Mouse (Mus musculus): ENCODE results near the gene Rufy1.
"Not testable (repeated sequence)": the region's sequence is repeated elsewhere in the genome, so short reads cannot be mapped to it uniquely, and the experiment has no call there.

Gene Rufy1

DNA sequence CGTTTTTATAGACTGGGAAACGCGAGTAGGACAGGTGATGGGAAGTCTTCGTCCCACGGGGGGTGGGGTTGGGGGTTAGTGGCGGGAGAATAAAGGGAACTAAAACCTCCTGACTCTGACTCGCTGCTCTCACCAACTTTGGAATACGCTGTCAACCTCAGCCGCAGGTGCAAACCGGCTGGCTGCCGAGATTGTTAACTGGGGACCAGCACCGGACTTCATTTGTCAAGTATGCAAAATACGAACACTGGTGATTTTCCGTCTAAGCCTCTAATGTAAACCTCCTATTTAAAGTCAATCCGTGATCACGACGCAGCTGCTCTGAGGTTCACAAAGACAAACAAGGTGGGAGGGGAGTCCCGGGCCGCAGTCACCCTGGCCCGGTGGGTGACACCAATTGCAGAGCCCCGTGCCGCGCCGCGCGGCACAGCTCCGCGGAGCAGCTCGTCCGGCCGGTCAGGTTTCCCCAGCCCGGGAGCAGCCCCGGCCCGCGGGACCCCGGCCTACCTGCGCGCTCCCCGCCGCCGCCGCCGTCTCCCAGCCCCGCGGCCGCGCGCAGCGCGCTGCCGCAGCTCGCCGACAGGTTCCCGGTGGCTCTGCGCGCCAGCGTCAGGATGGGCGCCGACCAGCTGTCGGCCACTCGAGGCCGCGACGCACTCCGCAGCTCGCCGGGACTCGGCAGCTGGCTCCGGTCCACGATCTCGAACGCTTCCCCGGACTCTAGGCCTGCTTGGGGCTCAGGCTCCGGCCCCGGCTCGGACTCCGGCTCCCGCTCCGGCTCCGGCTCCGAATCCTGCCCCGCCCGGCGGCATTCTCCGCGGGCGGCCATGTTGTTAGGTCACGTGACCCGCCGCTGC is at the start of gene Rufy1:
Rufy1 (minus strand) TSS at position 849 of the 857 bp plus-strand sequence.
- DNase-seq (ENCODE audit: low spot score) = peak; percentile 74

- no peak for DNase-seq (ENCODE audit: low spot score)
Observed at GRCm38 (mm10) chr11:50478072-50478471, 47.1 kb upstream of the Rufy1 start.

GRCm38 (mm10) chr11:50477486-50478070 is 46.7 kb upstream of the Rufy1 start:
- no peak for DNase-seq (ENCODE audit: low spot score)

DNA sequence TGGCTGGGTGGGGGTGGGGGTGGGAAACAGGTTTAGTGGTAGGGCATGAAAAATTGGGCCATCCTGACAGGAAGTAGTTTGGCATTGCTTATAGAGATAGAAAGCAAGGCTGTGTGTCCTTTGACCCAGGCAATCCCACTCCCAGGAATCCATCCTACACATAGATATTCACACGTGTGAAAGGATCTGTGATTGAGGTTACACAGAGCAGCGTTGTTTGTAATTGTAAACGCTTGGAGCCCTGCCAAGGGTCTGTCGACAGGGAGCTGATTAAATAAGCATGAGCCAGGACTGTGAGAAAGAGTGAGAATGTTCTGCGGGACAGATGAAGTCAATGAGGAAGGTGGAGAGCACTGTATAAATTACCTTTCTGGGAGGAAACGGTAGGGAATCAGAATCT is 46.0 kb upstream of the Rufy1 start:
- DNase-seq (ENCODE audit: low spot score) = peak; percentile 7

DNA sequence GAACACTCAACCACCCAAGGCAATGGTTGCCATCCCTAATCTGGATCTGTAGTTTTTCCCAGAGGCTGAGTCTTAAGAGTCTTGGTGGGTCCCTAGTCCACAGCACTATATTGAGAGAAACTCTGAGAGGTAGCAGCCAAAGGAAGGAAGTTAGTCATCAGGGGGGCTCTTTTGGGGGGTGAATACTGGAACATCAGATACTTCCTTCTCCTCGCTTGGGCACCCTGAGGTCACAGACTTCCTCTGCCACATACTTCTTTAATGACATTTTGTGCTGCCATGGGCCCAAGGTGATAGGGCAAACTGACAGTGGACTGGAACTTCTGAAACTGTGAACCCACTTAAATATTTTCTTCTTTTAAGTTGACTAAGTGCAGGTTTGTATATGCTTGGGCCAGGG is 43.0 kb upstream of the Rufy1 start:
- no peak for DNase-seq (ENCODE audit: low spot score)

DNA sequence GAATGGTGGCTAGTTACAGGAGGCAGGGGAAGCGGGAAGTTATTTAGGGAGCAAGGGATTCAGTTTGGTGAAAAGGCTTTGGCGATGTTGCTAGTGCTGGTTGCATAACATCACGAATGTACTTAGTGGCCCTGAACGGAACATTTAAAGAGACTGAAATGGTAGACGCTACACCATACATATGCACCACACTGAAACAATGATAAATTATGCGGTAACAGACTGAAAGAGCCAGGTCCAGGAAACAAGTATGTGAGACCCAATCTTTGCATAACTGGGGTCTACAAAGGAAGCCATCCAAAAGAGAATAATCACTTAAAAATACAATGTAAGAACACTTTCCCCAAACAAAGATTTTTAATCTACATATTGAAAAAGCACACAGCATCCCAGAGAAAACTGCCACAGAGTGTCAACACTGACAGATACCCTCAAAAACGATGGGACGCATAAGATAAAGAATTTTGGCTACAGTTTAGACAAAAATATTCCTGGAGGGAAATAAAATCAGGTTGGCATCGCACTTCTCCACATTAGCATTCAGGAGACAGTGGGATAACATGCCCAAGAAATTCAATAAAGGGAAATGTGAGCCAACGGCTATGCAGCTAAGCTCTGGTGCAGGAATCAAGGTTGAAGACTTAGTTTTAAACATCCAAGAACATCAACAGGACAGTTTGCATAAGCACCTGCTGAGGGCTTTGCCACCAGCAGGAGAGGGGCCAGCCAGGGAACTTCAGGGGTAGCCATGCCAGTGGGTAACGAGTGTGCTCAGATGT is 41.4 kb upstream of the Rufy1 start:
- DNase-seq (ENCODE audit: low spot score) = no peak

- no peak for DNase-seq (ENCODE audit: low spot score)
Observed at GRCm38 (mm10) chr11:50461481-50461880, 30.6 kb upstream of the Rufy1 start.

GRCm38 (mm10) chr11:50459250-50459649 is 28.3 kb upstream of the Rufy1 start:
- DNase-seq (ENCODE audit: low spot score) = peak; percentile 67

DNA sequence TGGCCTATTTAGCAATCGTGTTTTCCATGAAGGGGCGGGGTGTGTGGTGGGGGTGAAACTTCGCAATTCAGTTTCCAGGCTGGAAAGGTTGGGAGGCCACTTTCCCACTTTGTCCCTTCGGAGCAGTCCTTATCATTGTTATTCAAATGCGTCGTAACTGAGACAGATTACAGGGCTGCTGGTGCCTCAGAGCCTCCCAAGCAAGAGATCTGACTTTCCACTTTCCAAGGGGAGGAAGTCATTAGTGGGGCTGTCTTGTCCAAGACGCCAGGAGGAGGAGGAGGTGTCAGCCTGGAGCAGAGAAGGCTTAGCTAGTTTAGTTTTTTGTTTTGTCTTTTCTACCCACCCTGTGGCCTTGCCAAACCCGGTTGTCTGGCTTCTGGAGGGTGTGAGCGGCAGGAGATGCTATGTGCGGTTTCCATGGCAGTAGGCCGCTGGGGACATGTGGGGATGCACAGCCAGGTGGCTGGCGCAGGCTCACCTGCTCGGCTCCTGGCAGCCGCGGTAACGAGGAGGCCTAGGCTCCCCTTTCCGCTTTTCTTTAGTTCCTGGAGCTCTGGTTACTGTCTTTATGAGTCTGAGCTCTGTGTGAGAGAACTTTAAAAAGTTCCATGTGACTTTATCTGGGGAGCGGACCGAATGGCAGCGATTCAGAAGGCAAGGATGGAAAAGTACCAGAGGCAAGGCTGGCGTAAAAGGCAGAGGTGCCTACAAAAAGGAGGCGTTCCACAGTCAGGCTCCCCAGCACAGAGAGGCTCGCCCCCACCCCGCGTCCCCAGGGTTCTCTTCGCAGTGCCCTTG is 26.4 kb upstream of the Rufy1 start:
- no peak for DNase-seq (ENCODE audit: low spot score)

DNA sequence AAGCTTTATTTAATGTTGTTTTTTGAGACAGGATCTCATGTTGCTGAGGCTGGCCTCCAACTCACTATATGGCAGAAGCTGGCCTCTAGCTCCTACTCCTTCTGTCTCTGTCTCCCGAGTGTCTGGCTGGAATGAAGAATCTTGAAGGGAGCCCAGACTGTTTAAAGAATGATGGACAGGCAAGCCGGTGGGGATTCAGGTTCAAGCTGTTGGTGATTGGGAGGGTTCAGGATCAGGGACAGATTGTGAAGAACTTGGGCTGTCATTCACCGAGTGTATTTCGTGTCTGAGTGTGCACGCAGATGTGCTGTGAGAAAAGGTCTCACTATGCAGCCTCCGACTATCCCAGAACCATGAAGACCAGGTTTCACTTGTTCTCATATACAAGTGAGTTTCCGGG is 25.5 kb upstream of the Rufy1 start:
- DNase-seq (ENCODE audit: low spot score) = no peak

- DNase-seq (ENCODE audit: low spot score) = no peak
Observed at GRCm38 (mm10) chr11:50454934-50455333, 24.0 kb upstream of the Rufy1 start.

DNA sequence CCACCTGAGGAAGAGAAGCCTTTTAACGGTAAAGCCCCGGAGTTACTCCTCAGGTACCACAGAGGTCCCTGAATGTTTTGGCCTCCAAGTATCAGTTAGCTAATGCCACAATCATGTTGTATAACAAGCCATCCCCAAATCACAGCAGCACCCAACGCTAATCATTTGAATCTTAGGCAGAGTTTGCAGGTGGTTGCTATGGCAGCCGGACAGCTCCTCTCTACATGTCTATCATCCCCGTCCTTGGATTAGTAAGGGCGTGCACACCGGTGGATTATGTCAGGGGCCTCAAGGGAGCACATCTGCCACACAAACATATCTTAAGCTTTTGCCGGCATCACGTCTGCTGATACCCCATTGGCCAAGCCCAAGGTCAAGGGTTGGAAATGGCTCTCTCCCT is 19.3 kb upstream of the Rufy1 start:
- DNase-seq (ENCODE audit: low spot score) = no peak

- not testable (repeated sequence) for DNase-seq (ENCODE audit: low spot score)
Observed at GRCm38 (mm10) chr11:50448163-50448562, 17.2 kb upstream of the Rufy1 start.

- peak; percentile 73 for DNase-seq (ENCODE audit: low spot score)
Observed at GRCm38 (mm10) chr11:50443259-50444065, 12.5 kb upstream of the Rufy1 start.

DNA sequence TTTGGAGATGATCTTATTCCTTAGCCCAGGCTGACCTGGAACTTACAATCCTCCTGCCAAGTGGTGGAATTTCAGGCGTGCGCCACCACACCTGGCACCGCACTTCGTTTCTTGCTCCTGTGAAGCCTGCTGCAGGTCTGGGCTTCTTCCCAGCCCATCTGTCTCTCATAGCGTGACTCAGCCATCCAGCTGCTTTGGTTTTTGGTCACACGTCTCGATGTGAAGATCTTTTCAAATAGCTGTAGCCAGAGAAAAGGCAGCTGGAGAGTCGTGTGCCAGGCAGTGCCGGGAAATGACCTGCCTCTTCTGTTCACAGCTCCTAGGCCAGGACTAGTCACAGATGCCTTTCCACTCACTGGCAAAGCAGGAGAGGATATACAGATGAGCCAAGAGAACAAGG is 10.7 kb upstream of the Rufy1 start:
- no peak for DNase-seq (ENCODE audit: low spot score)

DNA sequence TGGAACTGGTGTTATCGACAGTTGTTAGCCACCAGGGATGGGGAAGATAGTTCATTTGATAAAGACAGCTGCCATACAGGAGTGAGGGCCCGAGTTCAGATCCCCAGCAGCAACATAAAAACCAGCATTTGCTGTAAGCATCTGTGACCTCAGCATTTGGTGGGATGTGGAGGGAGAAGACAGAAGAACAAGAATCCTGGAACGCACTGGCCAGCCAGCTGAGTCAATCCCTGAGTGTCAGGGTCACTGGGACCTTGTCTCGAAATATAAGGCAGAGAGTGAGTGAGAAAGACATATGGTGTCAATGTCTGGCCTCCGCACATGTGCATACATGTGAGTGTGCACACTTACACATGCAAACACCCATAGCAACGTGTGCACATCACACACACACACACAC is 9.8 kb upstream of the Rufy1 start:
- no peak for DNase-seq (ENCODE audit: low spot score)

DNA sequence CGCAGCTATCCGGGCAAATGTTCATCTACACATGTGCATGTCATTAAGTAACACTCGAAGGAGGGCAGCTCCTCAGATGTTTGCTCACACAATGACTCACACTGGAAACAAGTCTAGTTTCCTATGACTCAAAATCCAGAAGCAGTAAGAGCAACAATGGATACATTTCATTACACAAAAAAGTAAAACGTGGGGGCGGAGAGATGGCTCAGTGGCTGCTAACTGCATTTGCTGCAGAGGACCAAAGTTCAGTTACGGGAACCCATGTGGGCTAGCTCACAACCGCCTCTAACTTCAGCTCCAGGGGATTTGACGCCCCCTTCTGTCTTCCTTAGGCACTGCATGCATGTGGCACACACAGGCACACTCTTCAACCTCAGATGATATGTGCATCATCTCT is 8.9 kb upstream of the Rufy1 start:
- DNase-seq (ENCODE audit: low spot score) = peak; percentile 28

DNA sequence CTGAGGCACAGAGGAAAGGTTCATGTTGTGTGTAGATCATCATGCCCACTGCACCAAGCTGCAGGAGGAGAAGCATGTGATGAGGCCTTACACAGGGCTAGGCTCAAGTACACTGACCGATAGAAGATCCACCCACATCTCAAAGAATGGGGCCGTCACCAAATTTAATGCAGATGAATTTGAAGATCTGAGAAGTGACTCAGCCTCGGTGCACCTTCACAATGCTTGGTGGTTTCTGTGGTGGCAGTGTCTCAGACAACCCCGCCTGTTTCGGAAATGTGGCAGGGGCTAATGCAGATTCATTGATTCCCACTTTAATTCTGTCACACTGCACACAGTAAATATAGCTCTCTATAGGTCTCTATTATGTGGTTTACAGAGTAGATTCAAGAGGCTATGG is 2.0 kb upstream of the Rufy1 start:
- DNase-seq (ENCODE audit: low spot score) = no peak

GRCm38 (mm10) chr11:50432069-50432440 is 1.1 kb upstream of the Rufy1 start:
- DNase-seq (ENCODE audit: low spot score) = no peak

DNA sequence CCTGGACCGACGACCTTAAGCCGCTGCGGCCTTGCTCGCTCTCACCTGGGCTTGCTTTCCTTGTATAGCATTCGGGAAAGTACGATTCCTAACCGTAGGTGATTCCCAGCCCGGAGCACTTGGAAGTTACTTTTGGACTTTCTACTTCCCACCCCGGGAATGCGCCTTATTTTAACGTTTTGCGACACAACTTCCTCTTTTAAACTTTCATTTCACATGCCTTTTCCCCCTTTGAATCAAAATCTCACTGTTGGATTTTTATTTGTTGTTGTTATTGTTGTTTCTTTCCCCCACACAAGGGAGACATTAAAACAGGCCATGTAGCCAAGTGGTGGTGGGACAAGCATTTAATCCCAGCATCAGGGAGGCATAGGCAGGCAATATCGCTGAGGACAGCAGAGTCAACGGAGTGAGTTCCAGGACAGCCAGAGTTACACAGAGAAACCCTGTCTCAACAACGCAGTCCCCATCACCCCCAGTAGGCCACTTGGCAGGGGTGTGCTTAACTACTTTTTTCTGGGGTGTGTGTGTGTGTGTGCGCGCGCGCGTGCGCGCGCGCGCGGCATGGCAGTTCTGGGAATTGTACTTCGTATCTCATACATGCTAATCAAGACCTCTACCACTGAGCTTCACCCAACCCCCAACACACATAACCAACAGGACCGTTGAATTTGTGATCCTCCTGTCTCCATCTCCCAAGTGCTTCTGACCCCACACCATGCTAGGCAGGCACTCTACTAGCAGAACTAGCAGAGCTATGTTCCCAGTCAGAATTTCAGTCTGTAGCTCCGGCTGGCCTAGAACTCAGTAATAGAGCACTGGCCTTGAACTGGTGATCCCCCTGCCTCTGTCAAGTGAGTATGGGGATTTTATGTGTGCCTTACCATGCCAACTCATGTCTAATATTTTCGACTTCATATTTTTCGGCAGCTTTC is 476 bp upstream of the Rufy1 start:
- DNase-seq (ENCODE audit: low spot score) = peak; percentile 45
